Mouse (Mus musculus) layer of hippocampus, adult 2 months (tissue): ENCODE data around the gene Astn2. TPM values are rescaled to one million over a fixed set of nuclear protein-coding genes. Genes with fewer than 3 reads are reported as not detected.

Source experiments
- DNase-seq, 2 experiments: peaks; one replicate each; pipeline ENCODE4 v3.0.0; 2022; ENCODE audit warnings: low spot score in 2 of 2
- H3K27ac ChIP-seq: fragments of 200-600 bp; 2 replicates; pipeline ENCODE4 v1.8.1; 2022
- H3K4me3 ChIP-seq: fragments of 200-600 bp; 2 replicates; pipeline ENCODE4 v1.8.1; 2022; ENCODE audit warnings: mild to moderate bottlenecking
- CTCF ChIP-seq: fragments of 200-600 bp; conservative IDR thresholded peaks from 2 replicates; pipeline ENCODE4 v1.8.1; 2022; ENCODE audit warnings: antibody characterized with exemption, mild to moderate bottlenecking, moderate library complexity
- total RNA-seq, 2 experiments: library from RNA; stranded (reverse); gene quantifications; 2 replicates each; pipeline ENCODE4 v1.2.3; 2021

Gene Astn2
- total RNA-seq, 2 experiments from 2014 or later = 22.8 to 23.1 TPM

DNA sequence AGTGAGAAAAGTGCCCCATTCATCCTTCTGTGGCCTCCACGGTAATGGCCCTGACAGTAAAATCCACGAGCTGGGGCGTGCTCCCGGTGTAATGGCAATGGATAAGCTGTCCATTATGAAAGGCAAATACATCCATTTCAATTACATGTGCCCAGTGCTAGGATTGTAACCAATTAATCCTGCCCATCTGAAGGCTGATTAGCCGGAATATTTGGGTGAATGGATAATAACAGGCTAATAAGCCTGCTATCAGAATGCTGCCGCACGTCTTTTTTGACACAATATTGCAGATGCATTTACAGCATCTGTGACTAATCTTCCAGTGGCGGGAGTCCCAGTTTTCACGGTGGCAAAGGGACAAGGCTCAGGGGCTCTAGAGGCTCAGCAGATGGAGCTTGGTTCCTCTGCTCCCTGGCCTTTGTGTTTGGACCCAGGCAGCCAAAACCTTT is 189.2 kb downstream of the Astn2 start:
- Histone ChIP-seq H3K4me3 (no peak overlapping the region), H3K27ac (no peak overlapping the region)
- no peak for TF ChIP-seq CTCF
- DNase-seq = no peak

DNA sequence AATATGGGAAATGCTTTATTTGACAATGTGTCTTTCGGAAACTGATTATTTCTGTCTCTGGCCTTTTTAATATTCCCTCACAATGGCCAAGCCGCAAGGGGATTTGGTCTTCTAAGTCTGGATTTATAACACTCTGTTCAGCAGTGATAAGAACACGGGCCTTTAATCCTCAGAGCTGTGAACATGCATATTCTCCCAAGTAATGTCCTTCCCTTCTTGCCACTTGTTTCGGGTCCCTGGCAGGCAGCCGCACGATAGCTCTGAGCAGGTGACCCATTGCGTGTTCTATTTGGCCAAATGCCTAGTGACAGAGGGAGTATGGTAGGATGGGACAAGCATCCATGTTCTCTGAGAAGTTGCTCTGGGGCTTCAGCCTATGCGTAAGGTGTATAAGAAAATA is 214.8 kb downstream of the Astn2 start:
- DNase-seq = no peak
- Histone ChIP-seq H3K4me3 (no peak overlapping the region), H3K27ac (no peak overlapping the region)
- no peak for TF ChIP-seq CTCF

DNA sequence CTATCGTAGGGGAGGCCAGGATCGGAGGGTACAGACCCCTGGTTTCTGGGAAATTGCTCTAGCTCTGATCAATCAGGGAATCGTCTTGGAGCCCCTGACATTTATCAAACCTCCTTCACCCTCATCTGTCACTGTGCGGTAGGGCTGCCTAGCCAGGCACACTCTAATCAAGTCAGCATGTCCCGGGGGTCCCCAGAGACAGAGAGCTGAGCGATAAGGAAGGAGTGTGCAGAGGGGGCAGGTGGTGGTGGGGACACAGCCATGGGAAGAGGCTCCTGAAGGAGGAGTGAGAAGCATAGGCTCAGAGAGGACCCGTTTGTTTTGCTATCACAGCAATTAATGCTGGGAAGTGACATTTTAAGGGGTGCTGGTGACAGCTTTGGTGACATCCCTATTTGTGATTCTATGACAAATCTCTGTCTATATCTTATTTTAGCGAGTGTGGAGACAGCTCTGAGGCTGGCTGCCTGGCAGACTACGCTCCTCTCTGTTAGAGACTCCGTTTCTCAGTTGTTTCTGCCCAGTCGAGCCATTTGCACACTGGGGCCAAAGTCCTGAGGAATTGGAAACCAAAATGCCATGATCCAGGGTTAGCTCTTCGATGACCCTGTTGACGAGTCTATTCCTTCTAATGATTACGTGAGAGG is 228.4 kb downstream of the Astn2 start:
- TF ChIP-seq CTCF = no peak
- no peak overlapping the region for H3K27ac ChIP-seq
- no peak overlapping the region for H3K4me3 ChIP-seq
- no peak for DNase-seq

GRCm38 (mm10) chr4:66171583-66171982 is 232.8 kb downstream of the Astn2 start:
- Histone ChIP-seq H3K4me3 (no peak overlapping the region), H3K27ac (no peak overlapping the region)
- DNase-seq = no peak
- TF ChIP-seq CTCF = no peak

DNA sequence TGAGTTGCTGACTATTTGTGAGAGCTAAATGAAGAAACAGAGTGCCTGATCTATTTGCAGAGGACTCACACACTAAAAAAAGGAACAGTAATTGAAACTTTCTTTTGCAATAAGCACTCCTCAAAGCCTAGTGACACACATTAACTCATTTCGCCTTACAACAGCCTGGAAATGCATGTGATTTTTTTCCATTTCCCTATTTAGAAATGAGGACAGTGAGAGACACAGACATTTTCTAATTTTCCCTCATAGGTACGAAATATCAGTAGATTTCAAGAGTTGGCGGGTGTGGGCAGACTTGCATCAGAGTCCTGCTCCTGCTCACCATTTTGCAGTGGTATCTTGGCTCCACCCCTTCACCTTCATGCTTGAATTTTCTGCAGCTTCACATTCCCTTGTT is 233.6 kb downstream of the Astn2 start:
- DNase-seq = no peak
- TF ChIP-seq CTCF = no peak
- no peak overlapping the region for H3K27ac ChIP-seq
- no peak overlapping the region for H3K4me3 ChIP-seq

DNA sequence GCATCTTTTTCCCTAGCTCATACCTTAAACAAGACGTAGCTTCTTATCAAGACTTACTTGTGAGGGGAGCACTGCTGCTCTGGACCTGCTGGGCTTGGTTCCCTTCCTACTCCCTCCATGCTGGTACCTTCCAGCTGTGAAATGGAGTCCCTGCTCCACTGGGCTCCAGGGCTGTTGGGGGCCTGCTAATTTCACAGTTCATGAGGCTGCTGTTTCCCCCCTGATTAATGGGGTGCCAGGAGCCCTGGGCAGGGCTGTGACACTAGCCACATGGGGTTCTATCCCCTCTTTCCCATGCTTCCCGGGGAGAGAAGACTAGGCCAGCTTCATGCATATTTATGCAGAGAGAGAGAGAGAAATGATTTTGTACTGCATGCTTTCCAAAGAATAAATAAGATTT is 234.9 kb downstream of the Astn2 start:
- DNase-seq = no peak
- TF ChIP-seq CTCF = no peak
- no peak overlapping the region for H3K27ac ChIP-seq
- no peak overlapping the region for H3K4me3 ChIP-seq

- no peak for TF ChIP-seq CTCF
- Histone ChIP-seq H3K4me3 (no peak overlapping the region), H3K27ac (no peak overlapping the region)
- DNase-seq = no peak
These were observed 245.7 kb downstream of the Astn2 start for GRCm38 (mm10) chr4:66158714-66159113.

DNA sequence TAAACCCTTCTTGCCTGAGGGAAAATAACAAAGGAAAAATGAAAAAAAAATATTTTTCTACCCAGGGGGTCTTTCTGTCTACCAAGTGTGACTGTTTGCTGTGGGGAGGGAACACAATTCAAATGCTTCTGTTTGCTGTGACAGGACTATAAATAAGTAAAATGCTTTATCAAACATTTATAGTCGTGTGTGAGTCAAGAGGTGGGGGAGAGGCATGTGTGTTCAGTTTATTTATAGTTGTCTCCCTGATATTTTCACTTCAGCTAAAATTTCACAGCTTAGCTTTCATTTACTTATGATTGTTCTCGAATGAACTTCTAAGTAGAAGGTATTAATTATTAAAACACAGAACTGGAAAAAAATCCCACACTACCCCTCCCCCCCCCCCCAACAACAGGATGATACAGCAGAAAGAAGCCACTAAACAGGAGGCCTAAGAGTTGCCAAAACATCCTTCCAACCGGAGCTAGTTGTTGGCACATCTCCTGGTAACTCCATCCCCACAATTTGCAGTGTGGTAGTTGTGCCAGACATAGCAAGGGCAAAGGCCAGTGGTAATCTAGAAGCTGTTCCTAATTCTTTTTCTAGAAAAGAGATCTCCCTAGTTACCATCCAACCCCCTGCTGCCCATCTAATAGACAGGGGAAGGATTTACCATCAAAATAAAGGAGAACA is 246.8 kb downstream of the Astn2 start:
- no peak for TF ChIP-seq CTCF
- H3K27ac ChIP-seq = no peak overlapping the region
- H3K4me3 ChIP-seq = no peak overlapping the region
- no peak for DNase-seq

DNA sequence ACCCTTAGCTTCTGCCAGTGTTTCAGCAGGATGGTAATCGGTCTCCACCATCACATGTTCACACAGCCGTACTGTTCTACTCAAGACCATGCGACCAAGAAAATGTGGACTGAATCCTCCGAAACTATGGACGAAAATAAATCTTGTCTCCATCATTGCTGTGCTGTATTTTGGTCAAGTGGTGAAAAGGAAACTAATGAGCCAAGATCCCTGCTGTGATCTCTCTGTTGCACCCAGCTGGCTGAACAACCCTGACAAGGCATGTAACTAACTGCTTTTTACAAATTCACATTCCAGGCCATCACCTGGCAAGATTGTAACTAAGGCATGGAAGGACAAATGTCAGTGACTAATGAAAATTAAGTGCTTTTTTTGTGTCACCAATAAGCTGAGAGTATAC is 257.9 kb downstream of the Astn2 start:
- Histone ChIP-seq H3K27ac (no peak overlapping the region), H3K4me3 (no peak overlapping the region)
- no peak for TF ChIP-seq CTCF
- no peak for DNase-seq

DNA sequence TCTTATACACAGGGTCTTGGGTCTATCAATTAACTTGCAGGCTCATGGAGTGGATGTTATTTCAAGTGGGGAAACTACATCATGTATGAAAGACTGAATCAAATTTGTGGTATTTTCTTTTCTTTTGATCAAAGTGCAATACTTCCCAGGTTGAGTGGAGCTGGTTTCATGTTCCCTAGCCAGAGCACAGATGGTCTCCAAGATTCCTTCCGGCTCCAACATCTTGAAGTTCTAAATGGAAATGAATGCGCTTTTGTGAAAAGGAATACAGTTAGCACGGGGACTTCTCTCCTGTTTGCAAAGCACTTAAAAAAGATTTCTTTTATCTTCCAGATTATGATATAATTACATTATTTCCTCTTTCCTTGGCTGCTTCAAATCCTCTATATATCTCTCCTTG is 278.2 kb downstream of the Astn2 start:
- DNase-seq = peak in 1 of 2 experiments; percentile 49
- H3K27ac ChIP-seq = peak overlapping the region; percentile 49; the same call in 1 of the 2 replicates
- no peak overlapping the region for H3K4me3 ChIP-seq
- TF ChIP-seq CTCF = no peak

DNA sequence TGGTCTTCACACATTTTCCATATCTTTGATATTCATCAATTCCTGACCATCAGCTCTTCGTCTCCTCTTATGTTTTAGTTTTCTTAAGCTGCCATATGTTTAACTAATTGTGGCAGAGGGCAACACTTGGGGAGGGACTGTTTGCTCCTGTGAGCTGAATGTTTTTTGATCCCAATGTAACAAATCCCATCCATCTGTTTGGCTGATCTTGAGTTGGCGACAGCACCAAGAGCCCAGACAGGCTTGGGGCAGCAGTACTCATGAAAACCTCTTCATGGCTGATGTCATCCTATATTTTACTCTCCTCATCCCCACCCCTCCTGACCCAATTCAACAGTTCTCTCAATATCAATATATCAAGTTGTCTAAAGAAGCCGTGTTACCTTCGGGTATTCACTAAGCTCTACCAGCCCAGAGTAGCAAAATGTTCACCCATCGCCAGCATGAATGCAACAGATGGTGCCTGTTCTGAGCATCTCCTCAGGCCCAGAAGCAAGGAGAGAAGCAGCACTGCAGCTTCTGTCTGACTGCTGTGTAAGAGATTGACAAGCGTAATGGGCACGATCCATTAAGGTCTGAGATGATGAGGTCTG is 281.5 kb downstream of the Astn2 start:
- Histone ChIP-seq H3K27ac (no peak overlapping the region), H3K4me3 (no peak overlapping the region)
- no peak for TF ChIP-seq CTCF
- DNase-seq = peak in 1 of 2 experiments; percentile 17

DNA sequence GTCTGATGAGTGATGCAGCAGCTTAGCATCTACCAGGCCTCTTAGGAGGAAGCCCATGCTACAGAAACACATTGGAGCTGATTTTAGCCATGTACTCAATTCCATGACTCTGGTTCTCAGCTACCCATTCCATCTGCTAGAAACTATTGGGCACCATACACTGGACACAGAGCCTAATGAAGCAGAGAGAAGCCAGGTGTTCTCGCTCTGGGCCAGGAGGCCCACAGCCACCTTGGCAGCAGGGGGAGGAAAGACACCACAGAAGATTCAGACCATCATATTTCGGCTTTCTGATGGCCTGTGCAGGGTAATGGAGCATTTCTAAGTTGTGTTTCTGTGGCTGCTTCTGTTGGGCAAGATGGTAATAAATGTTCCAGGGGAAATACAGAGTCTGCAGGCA is 290.2 kb downstream of the Astn2 start:
- Histone ChIP-seq H3K4me3 (no peak overlapping the region), H3K27ac (no peak overlapping the region)
- no peak for DNase-seq
- no peak for TF ChIP-seq CTCF

DNA sequence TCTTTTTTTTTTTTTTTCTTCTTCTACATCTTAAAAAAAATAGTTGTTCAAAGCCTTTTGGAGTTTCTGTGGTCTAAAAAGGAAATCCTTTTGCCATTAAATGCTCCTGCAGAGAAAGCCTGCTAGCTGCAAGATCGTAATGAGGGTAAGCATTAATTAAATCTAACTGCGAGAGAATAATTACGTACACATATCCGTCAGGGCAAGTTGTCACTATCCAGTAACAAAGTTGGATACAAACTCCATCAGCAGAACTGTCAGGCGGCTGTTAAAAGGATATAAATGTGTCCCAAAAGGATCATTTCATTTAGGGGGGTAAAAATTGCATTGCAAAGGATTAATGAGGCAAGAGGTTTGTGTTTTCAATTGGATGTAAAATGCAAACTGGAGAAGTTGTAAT is 302.4 kb downstream of the Astn2 start:
- no peak overlapping the region for H3K4me3 ChIP-seq
- no peak for TF ChIP-seq CTCF
- DNase-seq = no peak
- no peak overlapping the region for H3K27ac ChIP-seq

DNA sequence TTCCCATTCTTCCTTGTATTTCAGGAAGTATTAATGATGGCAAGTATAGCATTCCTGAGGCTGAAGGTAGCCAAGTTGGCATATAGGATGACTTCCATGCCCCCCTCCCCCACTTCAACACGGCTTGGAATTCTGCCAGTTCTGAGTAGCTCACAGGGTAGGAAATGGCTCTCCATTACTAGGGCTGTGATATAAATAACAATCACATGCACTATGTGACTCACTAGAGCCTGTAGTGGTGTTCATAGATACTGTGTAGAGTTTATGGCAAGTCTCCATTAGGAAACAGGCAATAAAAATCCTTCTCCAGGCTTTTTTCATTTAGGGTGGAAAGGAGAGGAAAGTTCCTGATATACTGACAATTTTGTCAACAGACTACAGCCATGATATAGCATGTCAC is 306.8 kb downstream of the Astn2 start:
- Histone ChIP-seq H3K4me3 (no peak overlapping the region), H3K27ac (no peak overlapping the region)
- no peak for DNase-seq
- TF ChIP-seq CTCF = no peak
